Mouse (Mus musculus) midbrain, postnatal 0 days (tissue): ENCODE measurements around the gene Spo11. TPM values are rescaled to one million over a fixed set of nuclear protein-coding genes. Genes with fewer than 3 reads are reported as not detected.
A peak's percentile ranks its signal among the peaks of the same experiment; 100 is the strongest.

Source experiments
- ATAC-seq: fragments of 200-750 bp; cut with Nextera tagmentation; 2 replicates; pipeline ENCODE4 v1.8.0; 2017; ENCODE audit warnings: moderate number of reproducible peaks, mild to moderate bottlenecking, moderate TSS enrichment, moderate library complexity; ENCODE audit not compliant: low FRiP score
- DNase-seq: peaks from one replicate; pipeline ENCODE4 v3.0.0-alpha.2; 2015; ENCODE audit warnings: low spot score
- H3K27ac ChIP-seq: fragments of 300-500 bp; sonication (generic); 2 replicates; pipeline ENCODE4 v1.5.1; 2014; ENCODE audit warnings: low read depth, mild to moderate bottlenecking, low read length, mixed read lengths
- H3K27me3 ChIP-seq: fragments of 300-500 bp; sonication (generic); 2 replicates; pipeline ENCODE4 v1.6.1; 2014; ENCODE audit warnings: low read length, control low read depth, mixed read lengths; ENCODE audit not compliant: insufficient read depth
- H3K36me3 ChIP-seq: fragments of 300-500 bp; sonication (generic); 2 replicates; pipeline ENCODE4 v1.6.1; 2014; ENCODE audit warnings: low read length, control low read depth, mixed read lengths; ENCODE audit not compliant: insufficient read depth
- H3K4me1 ChIP-seq: fragments of 300-500 bp; sonication (generic); 2 replicates; pipeline ENCODE4 v1.6.1; 2014; ENCODE audit warnings: mild to moderate bottlenecking, control low read depth, antibody characterized with exemption, low read length, mixed read lengths; ENCODE audit not compliant: insufficient read depth
- H3K4me2 ChIP-seq: fragments of 300-500 bp; sonication (generic); 2 replicates; pipeline ENCODE4 v1.6.1; 2014; ENCODE audit warnings: low read depth, mild to moderate bottlenecking, low read length, mixed read lengths; ENCODE audit not compliant: poor library complexity, severe bottlenecking
- H3K4me3 ChIP-seq: fragments of 300-500 bp; sonication (generic); 2 replicates; pipeline ENCODE4 v1.5.1; 2014; ENCODE audit warnings: low read depth, mild to moderate bottlenecking, low read length, moderate library complexity
- H3K9ac ChIP-seq: fragments of 300-500 bp; sonication (generic); replicated peaks from 2 replicates; pipeline ENCODE4 v1.6.1; 2014; ENCODE audit warnings: mild to moderate bottlenecking, low read length, moderate library complexity, mixed read lengths; ENCODE audit not compliant: poor library complexity, severe bottlenecking
- H3K9me3 ChIP-seq: fragments of 300-500 bp; sonication (generic); 2 replicates; pipeline ENCODE4 v1.6.1; 2016; ENCODE audit warnings: low read length, control low read depth
- CTCF ChIP-seq: IDR thresholded peaks from 2 replicates; pipeline ENCODE4 v1.5.1; 2016; ENCODE audit warnings: antibody characterized with exemption, mild to moderate bottlenecking
- WGBS: fragments of 180-500 bp; shearing (Covaris S2); extraction: QIAGEN DNeasy Blood & Tissue Kit; methylation state at CpG from one replicate; pipeline ENCODE4 v1.1.7; 2014; 5-methylcytosine and 5-hydroxymethylcytosine counted together
- polyA plus RNA-seq: library from polyadenylated mRNA; unstranded; fragments of >200 nt; fragmentation: Nextera tagmentation; extraction: Ambion mirVana; gene quantifications from 2 replicates; pipeline ENCODE4 v1.2.1, GENCODE M21; 2015
- total RNA-seq: library from RNA; depleted of rRNA; stranded (reverse); fragments of >200 nt; gene quantifications from 2 replicates; pipeline ENCODE4 v1.2.3, GENCODE M21; 2014

Spo11 gene
- total and polyA plus RNA-seq, 2 experiments from 2014 or later = 1.6 to 1.7 TPM

DNA sequence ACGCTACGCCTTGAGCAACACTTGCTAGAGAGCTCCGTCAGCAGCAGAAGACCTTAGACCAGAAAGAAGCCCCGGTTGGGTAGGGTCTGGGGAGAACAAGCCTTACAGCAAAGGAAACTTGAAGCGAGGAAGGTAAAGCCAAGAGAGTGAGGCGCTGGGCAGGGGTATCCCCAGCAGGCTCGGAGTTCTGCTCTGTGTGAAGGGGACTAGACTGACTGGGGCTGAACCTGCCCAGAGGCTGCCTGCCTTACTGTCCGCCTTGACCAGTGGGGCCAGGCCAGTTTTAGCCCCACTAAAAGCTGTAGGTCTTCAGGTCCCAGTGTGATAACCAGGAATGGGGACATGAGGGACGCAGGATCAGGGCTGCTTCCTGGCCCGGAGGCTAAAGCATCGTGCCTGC lies 42.9 kb downstream of the Spo11 start, which contains the start of gene Rbm38:
TSS of gene Rbm38 (plus strand) at position 69 of the 400 bp plus-strand sequence.
- Histone ChIP-seq H3K27ac (no peak within 1 kb of the TSS), H3K9me3 (no peaks in the 10 kb centered on the region), H3K27me3 (peaks cover 23% of the 10 kb centered on the region), H3K36me3 (peaks cover 8% of the 10 kb centered on the region; the same call in 1 of the 2 replicates), H3K4me3 (peak within 1 kb of the TSS; percentile 78), H3K4me2 (peak within 1 kb of the TSS; percentile 88), H3K9ac (no peak within 1 kb of the TSS), H3K4me1 (peaks cover 14% of the 10 kb centered on the region; the same call in 1 of the 2 replicates)
- no peak for TF ChIP-seq CTCF
- 30% methylated on average over 11 of the region's 11 CpGs for WGBS
- ATAC-seq (no peak), DNase-seq (no peak)

DNA sequence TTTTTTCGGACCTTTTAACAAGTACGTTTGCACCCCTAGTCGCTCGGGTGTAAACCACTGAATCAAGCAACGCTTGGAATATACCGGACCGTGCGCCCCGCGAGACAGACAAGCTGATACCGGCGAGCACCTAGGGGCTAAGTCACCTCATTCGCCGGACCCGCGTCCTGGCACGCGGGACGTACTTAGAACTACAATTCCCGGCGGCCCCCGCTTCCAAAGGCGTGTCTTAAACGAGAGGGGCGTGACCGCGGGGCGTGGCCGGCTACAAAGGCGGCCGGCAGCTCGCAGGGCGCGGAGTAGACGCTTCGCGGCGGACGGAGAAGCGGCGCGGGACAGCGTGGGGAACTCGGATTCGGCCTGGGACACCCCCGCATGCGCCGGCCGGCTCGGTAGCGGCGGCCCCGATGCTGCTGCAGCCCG lies 44.1 kb downstream of the Spo11 start:
- ATAC-seq (peak; percentile 79), DNase-seq (peak; percentile 93)
- Histone ChIP-seq H3K27ac (no peak overlapping the region), H3K9ac (peak overlapping the region; percentile 57), H3K4me3 (peak overlapping the region; percentile 78), H3K9me3 (no peaks in the 10 kb centered on the region), H3K27me3 (peaks cover 23% of the 10 kb centered on the region), H3K36me3 (no peaks in the 10 kb centered on the region), H3K4me1 (peaks cover 14% of the 10 kb centered on the region; the same call in 1 of the 2 replicates), H3K4me2 (peak overlapping the region; percentile 88)
- no peak for TF ChIP-seq CTCF
- under 1% methylated on average over 54 of the region's 54 CpGs for WGBS

DNA sequence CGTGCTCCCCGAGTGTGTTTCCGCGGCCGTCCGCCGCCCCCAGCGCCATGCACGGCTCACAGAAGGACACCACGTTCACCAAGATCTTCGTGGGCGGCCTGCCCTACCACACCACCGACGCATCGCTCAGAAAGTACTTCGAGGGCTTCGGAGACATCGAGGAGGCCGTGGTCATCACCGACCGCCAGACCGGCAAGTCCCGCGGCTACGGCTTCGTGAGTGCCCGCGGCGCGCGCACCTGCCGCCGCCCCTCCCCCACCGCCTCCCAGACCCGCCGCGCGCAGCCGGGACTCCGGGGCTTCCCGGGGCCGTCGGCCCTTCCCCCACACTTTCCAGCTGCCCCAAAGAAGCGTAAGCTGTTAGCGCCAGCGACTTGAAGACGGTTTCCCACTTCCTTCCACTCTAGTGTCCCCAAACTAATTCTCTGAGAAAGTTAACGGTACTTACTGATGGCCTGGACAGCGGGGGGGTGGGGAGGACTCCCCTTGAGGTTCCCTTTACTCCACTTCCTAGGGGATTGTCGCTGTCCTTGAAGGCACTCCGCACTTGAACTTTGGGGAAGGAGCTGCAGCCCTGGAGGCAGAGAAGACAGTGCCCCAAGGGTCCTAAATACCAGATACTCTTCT lies 44.7 kb downstream of the Spo11 start:
- peak overlapping the region; percentile 57 for H3K9ac ChIP-seq
- H3K9me3 ChIP-seq = no peaks in the 10 kb centered on the region
- H3K4me1 ChIP-seq = peaks cover 14% of the 10 kb centered on the region; the same call in 1 of the 2 replicates
- under 1% methylated on average over 45 of the region's 51 CpGs for WGBS
- peak; percentile 45 for ATAC-seq
- H3K4me2 ChIP-seq = peak overlapping the region; percentile 88
- H3K4me3 ChIP-seq = peak overlapping the region; percentile 78
- no peak for TF ChIP-seq CTCF
- H3K36me3 ChIP-seq = no peaks in the 10 kb centered on the region
- DNase-seq = peak; percentile 26
- H3K27ac ChIP-seq = no peak overlapping the region
- peaks cover 23% of the 10 kb centered on the region for H3K27me3 ChIP-seq

DNA sequence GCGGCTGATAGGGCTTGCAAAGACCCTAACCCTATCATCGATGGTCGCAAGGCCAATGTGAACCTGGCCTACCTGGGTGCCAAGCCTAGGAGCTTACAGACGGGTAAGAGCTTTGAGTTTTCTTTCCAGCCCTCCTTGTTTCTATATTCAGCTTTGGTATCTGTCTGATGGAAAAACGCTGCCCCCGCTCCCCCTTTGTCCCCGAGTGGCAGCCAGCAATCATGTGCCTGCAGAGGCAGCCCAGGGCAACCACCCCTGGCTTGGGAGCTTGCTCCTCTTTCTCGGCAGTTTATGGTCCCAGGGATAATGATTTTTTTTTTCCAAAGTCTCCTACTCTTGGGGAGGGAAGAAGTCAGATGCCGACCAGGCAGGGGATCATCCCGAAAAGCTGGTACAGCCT lies 45.3 kb downstream of the Spo11 start:
- peaks cover 23% of the 10 kb centered on the region for H3K27me3 ChIP-seq
- H3K4me1 ChIP-seq = peaks cover 14% of the 10 kb centered on the region; the same call in 1 of the 2 replicates
- H3K4me3 ChIP-seq = peak overlapping the region; percentile 78
- H3K9me3 ChIP-seq = no peaks in the 10 kb centered on the region
- ATAC-seq (no peak), DNase-seq (no peak)
- no peaks in the 10 kb centered on the region for H3K36me3 ChIP-seq
- no peak for TF ChIP-seq CTCF
- 18% methylated on average over 10 of the region's 10 CpGs for WGBS
- no peak overlapping the region for H3K27ac ChIP-seq
- peak overlapping the region; percentile 88 for H3K4me2 ChIP-seq
- peak overlapping the region; percentile 57 for H3K9ac ChIP-seq

DNA sequence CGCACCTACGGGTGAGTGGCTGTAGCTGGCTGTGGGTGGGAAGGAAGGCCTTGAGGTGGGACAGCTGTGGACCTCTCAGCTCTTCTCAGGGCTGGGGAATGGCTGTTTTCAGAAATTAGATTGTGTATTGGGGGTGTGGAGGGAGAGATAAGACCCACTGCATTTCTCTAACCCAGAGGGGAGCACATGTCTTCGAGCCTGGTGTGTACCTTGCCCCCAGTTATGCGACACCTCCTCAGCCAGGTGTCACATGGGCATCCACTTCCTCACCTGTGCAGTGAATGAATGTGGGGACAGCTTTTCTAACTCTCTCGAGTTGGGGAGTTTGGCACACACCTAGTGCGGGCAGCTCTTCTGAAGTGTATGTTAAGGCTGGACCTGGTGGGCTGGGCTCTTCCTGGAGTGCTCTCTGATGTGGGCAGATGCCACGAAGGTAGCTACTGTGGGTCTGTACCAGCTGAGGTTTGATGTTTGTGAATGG lies 45.9 kb downstream of the Spo11 start:
- Histone ChIP-seq H3K27ac (no peak overlapping the region), H3K4me2 (peak overlapping the region; percentile 88), H3K4me1 (peaks cover 14% of the 10 kb centered on the region; the same call in 1 of the 2 replicates), H3K9me3 (no peaks in the 10 kb centered on the region), H3K9ac (no peak overlapping the region), H3K36me3 (no peaks in the 10 kb centered on the region), H3K27me3 (peaks cover 23% of the 10 kb centered on the region), H3K4me3 (peak overlapping the region; percentile 78; the same call in 1 of the 2 replicates)
- WGBS = 86% methylated on average over 7 of the region's 7 CpGs
- no peak for ATAC-seq
- no peak for TF ChIP-seq CTCF
- DNase-seq = no peak

DNA sequence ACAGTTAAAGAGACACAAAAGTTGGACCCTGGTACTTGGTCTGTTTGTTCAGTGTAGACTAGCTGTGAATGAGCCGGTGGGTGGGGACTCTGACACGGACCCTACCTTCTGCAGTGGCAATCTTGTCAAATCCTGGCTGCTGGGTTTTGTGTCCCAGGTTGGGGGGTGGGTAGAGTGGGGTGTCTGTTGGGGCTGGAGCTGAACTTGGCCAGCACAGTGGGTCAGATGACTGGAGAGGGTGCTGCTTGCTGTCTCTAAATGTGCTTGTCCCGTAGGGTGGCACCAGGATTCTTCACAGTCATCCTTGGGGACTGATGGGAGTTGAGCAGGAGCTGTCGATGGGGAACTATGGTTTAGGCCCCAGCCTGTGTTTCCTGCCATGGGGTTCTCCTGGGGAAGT lies 46.5 kb downstream of the Spo11 start:
- 81% methylated on average over 4 of the region's 4 CpGs for WGBS
- no peaks in the 10 kb centered on the region for H3K9me3 ChIP-seq
- H3K9ac ChIP-seq = no peak overlapping the region
- no peak overlapping the region for H3K4me3 ChIP-seq
- H3K4me1 ChIP-seq = peaks cover 14% of the 10 kb centered on the region; the same call in 1 of the 2 replicates
- no peak for TF ChIP-seq CTCF
- DNase-seq (no peak), ATAC-seq (no peak)
- peaks cover 22% of the 10 kb centered on the region for H3K27me3 ChIP-seq
- no peaks in the 10 kb centered on the region for H3K36me3 ChIP-seq
- H3K4me2 ChIP-seq = no peak overlapping the region
- H3K27ac ChIP-seq = no peak overlapping the region
